Mouse (Mus musculus): ENCODE data around the gene Cyp51. TPM values are rescaled to one million over a fixed set of nuclear protein-coding genes. Genes with fewer than 3 reads are reported as not detected.

The Cyp51 gene
- polyA plus RNA-seq, 1 experiment = 23.2 TPM

DNA sequence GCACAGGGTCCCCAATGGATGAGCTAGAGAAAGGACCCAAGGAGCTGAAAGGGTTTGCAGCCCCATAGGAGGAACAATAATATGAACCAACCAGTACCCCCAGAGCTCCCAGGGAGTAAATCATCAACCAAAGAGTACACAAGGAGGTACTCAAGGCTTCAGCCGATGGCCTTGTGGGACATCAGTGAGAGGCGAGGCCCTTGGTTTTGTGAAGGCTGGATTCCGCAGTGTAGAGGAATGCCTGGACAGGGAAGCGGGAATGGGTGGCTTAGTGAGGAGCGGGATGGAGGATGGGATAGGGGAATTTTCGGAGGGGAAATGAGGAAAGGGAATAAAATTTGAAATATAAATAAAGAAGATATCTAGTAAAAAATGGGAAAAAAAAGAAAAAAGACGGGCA is 19.6 kb downstream of the Cyp51 start:
- no peak overlapping the region for H3K27ac ChIP-seq (ENCODE audit: insufficient read depth, low read depth, low read length)
- TF ChIP-seq POLR2A (IDR thresholded peaks at IDR 0.05; ENCODE audit: borderline replicate concordance, low read depth, low read length) (no peak), CTCF (IDR thresholded peaks at IDR 0.05; ENCODE audit: low read depth, low read length) (no peak)
- no peak overlapping the region for H3K4me3 ChIP-seq (ENCODE audit: insufficient read depth, low read length)
- H3K4me1 ChIP-seq (ENCODE audit: control insufficient read depth, insufficient read depth, low read length) = no peaks in the 10 kb centered on the region

DNA sequence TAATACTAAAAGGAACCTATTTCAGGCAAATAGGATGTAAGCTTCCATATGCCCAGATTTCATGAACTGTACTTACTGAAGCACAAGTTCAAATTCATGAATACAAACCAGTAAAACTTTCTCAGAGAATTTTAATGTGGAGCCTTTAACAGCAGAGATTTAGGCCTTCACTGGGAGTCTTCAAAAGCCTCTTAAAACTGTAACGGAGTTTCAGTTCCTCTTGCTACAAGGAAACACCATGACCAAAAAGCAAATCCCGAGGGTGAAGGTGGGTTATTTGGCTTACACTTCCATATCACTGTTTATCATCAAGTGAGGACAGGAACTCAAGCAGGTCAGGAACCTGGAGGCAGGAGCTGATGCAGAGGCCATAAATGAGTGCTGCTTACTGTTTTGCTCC is 23.0 kb downstream of the Cyp51 start:
- Histone ChIP-seq H3K4me3 (ENCODE audit: insufficient read depth, low read length) (no peak overlapping the region), H3K27ac (ENCODE audit: insufficient read depth, low read depth, low read length) (no peak overlapping the region), H3K4me1 (ENCODE audit: control insufficient read depth, insufficient read depth, low read length) (no peaks in the 10 kb centered on the region)
- TF ChIP-seq CTCF (IDR thresholded peaks at IDR 0.05; ENCODE audit: low read depth, low read length) = no peak

DNA sequence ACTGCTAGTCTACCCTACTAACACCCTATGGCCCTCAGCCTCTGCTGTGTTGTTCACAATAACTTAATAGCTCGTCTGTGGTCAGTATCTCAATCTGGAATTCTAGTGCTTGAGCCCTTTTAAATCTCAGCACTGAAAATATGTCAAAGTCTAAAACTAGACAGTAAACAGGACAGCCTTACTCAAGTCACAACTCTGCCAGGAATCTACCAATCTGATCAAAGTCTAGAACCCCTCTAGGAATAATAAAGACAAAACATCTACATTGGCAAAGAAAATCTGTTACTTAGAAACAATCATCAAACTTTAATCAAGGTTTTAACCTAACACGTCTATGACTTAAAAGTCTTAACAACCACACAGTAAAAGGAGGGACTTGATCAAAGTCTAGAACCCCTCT is 23.7 kb downstream of the Cyp51 start:
- H3K27ac ChIP-seq (ENCODE audit: insufficient read depth, low read depth, low read length) = no peak overlapping the region
- TF ChIP-seq POLR2A (IDR thresholded peaks at IDR 0.05; ENCODE audit: borderline replicate concordance, low read depth, low read length) (no peak), CTCF (IDR thresholded peaks at IDR 0.05; ENCODE audit: low read depth, low read length) (no peak)
- H3K4me1 ChIP-seq (ENCODE audit: control insufficient read depth, insufficient read depth, low read length) = no peaks in the 10 kb centered on the region
- no peak overlapping the region for H3K4me3 ChIP-seq (ENCODE audit: insufficient read depth, low read length)

DNA sequence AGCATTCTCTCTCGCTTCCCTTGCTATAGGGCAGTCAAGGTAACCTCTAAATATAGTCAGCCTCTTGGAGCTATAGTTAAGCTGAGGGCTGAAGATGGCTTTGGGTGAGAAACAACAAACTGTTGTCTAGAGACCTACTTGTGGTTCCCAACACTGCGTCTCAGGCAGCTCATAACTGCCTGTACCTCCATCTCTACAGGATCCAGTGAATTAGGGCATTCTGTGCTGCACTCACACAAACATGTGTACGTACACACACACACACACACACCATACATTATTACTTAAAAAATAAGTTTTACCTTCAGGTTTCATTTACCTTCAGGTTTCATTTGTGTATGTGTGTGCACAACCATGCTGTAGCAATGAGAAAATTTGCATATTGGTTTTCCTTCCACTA is 25.5 kb downstream of the Cyp51 start:
- Histone ChIP-seq H3K4me1 (ENCODE audit: control insufficient read depth, insufficient read depth, low read length) (no peaks in the 10 kb centered on the region), H3K4me3 (ENCODE audit: insufficient read depth, low read length) (no peak overlapping the region), H3K27ac (ENCODE audit: insufficient read depth, low read depth, low read length) (no peak overlapping the region)
- no peak for TF ChIP-seq POLR2A (IDR thresholded peaks at IDR 0.05; ENCODE audit: borderline replicate concordance, low read depth, low read length)

DNA sequence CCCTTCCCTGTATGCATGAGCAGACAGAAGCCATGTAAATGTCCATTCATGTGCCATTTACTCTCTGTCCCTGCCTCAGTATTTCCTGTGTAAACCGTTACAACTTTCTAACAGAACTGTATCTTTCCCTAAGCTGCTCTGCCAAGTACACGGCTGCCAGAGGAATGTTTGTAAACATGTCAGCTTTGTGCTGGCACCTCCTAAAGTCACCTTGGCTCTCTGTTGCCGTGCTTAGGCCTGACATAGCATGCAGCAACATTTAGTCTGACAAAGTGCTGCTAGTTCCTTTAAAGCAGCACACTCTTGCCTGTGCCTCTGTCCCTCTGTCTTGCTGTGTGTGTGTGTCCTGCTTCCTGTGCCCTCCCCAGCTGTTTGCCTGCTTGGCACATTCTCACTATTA is 37.3 kb downstream of the Cyp51 start:
- Histone ChIP-seq H3K27ac (ENCODE audit: insufficient read depth, low read depth, low read length) (no peak overlapping the region), H3K4me3 (ENCODE audit: insufficient read depth, low read length) (no peak overlapping the region)

DNA sequence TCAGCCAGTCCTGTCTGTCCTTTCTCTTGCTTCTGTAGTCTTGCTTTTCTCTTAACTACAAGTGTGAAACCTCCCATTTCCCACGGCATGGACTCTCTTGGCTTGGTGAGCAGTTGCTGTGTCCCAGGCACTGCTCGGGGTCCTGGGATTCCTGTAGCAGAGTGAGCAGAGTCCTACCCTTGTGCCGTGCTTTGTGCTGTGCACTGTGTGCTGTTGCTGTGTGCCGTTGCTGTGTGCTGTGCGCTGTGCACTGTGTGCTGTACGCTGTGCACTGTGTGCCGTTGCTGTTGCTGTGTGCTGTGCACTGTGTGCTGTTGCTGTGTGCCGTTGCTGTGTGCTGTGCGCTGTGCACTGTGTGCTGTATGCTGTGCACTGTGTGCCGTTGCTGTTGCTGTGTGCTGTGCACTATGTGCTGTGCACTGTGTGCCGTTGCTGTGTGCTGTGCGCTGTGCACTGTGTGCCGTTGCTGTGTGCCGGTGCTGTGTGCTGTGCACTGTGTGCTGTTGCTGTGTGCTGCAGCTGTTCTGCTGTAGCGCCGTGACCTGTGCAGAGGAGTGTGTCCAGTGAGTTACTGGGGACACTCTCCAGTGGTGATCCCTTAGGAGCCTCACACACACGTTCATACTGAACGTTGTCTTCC is 38.0 kb downstream of the Cyp51 start:
- TF ChIP-seq POLR2A (IDR thresholded peaks at IDR 0.05; ENCODE audit: borderline replicate concordance, low read depth, low read length) = no peak
- H3K4me1 ChIP-seq (ENCODE audit: control insufficient read depth, insufficient read depth, low read length) = no peaks in the 10 kb centered on the region
- H3K4me3 ChIP-seq (ENCODE audit: insufficient read depth, low read length) = no peak overlapping the region
- H3K27ac ChIP-seq (ENCODE audit: insufficient read depth, low read depth, low read length) = no peak overlapping the region

More for the DNA sequence above, 37.3 kb downstream of the Cyp51 start:
- TF ChIP-seq POLR2A (IDR thresholded peaks at IDR 0.05; ENCODE audit: borderline replicate concordance, low read depth, low read length) (no peak), CTCF (IDR thresholded peaks at IDR 0.05; ENCODE audit: low read depth, low read length) (no peak)
- no peaks in the 10 kb centered on the region for H3K4me1 ChIP-seq (ENCODE audit: control insufficient read depth, insufficient read depth, low read length)

DNA sequence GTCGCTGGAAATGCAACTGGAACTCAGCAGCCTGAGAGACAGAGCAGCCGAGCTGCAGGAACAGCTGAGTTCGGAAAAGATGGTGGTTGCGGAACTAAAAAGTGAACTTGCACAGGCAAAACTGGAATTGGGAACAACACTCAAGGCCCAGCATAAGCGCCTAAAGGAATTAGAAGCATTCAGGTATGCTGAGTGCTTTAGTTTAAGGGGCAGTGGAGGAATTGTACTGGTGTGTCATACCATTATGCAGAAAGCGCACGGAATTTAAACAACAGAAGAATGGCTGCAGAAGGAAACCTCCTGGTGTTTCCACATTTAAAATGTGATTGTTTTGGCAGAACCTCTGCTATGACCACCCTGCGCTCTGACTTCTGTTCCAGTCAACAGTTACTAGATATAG is 44.2 kb downstream of the Cyp51 start:
- TF ChIP-seq CTCF (IDR thresholded peaks at IDR 0.05; ENCODE audit: low read depth, low read length) (no peak), POLR2A (IDR thresholded peaks at IDR 0.05; ENCODE audit: borderline replicate concordance, low read depth, low read length) (no peak)
- no peaks in the 10 kb centered on the region for H3K4me1 ChIP-seq (ENCODE audit: control insufficient read depth, insufficient read depth, low read length)
- H3K27ac ChIP-seq (ENCODE audit: insufficient read depth, low read depth, low read length) = no peak overlapping the region
- no peak overlapping the region for H3K4me3 ChIP-seq (ENCODE audit: insufficient read depth, low read length)

DNA sequence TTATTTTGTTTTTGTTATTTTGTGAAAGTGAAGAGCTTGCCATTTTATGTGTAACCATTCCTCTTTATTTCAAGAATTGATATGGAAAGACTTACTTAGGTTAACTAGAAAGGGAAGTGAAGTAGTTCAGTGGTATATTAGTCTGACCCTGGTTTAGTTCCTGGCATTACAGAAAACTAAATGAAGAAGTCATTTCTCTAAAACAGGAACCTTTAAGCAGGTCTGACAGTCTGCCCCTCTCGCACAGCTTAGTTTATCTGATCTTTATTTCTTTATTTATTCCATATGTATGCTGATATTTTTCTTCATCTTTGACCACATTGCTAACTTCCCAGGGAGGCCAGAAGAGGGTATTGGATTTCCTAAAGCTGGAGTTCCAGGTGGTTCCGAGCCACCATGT is 63.6 kb downstream of the Cyp51 start:
- no peak overlapping the region for H3K4me3 ChIP-seq (ENCODE audit: insufficient read depth, low read length)
- H3K4me1 ChIP-seq (ENCODE audit: control insufficient read depth, insufficient read depth, low read length) = peaks cover 2% of the 10 kb centered on the region; the same call in 1 of the 2 replicates
- no peak overlapping the region for H3K27ac ChIP-seq (ENCODE audit: insufficient read depth, low read depth, low read length)
- TF ChIP-seq CTCF (IDR thresholded peaks at IDR 0.05; ENCODE audit: low read depth, low read length) (no peak), POLR2A (IDR thresholded peaks at IDR 0.05; ENCODE audit: borderline replicate concordance, low read depth, low read length) (no peak)

DNA sequence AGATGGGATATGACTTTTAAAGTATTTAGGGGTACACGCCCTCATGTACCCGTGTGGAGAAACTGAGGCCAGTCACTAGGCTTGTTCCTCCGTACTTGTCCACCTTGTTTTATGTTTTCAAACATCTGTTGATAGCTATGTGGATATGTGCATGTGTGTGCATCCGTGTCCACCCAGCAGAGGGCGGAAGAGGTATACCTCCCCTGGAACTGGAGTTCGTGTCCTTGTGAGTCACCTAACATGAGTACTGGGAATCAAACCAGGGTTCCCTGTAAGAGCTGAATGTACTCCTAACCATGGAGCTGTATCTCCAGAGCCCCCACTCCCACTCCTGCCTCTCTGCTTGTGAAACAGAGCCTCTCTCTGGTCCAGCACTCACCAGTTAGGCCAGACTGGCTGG is 64.2 kb downstream of the Cyp51 start:
- TF ChIP-seq CTCF (IDR thresholded peaks at IDR 0.05; ENCODE audit: low read depth, low read length) = 0 out of 2 replicates have a peak, but pooled peaks have one; percentile 7
- TF ChIP-seq POLR2A (IDR thresholded peaks at IDR 0.05; ENCODE audit: borderline replicate concordance, low read depth, low read length) = no peak
- no peak overlapping the region for H3K27ac ChIP-seq (ENCODE audit: insufficient read depth, low read depth, low read length)
- no peak overlapping the region for H3K4me3 ChIP-seq (ENCODE audit: insufficient read depth, low read length)
- peaks cover 2% of the 10 kb centered on the region; the same call in 1 of the 2 replicates for H3K4me1 ChIP-seq (ENCODE audit: control insufficient read depth, insufficient read depth, low read length)

DNA sequence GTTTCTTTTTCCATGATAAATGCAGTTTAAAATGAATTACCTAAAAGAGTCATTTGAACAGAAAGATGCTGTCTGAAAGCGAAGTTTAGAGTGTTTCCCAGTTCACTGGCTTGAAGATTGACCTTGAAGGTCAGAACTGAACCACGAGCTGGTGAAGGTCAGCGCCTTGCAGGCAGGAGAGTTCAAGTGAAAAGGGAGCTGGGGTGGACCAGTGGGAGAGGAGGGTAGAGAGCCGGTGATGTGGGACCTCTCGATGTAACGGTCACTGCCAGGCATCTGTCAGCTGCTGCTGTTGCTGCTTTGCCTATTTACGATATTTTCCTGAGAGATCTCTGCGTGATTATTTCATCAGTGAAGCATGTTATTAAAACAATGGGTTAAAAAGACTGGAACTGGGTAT is 65.2 kb downstream of the Cyp51 start:
- Histone ChIP-seq H3K27ac (ENCODE audit: insufficient read depth, low read depth, low read length) (no peak overlapping the region), H3K4me3 (ENCODE audit: insufficient read depth, low read length) (no peak overlapping the region), H3K4me1 (ENCODE audit: control insufficient read depth, insufficient read depth, low read length) (peaks cover 2% of the 10 kb centered on the region; the same call in 1 of the 2 replicates)
- no peak for TF ChIP-seq POLR2A (IDR thresholded peaks at IDR 0.05; ENCODE audit: borderline replicate concordance, low read depth, low read length)
- no peak for TF ChIP-seq CTCF (IDR thresholded peaks at IDR 0.05; ENCODE audit: low read depth, low read length)

DNA sequence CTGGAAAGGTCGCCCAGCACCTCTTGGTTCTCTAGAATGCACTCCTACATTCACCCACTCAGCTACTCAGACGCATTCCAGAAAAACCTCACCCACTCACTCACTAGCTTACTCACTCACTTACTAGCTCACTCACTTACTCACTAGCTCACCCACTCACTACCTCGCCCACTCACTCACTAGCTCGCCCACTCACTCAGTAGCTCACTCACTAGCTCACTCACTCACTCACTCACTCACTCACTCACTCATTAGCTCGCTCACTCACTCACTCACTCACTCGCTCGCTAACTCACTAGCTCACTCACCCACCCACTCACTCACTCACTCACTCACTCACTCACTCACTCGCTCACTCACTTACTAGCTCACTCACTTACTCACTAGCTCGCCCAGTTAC is 67.9 kb downstream of the Cyp51 start:
- H3K27ac ChIP-seq (ENCODE audit: insufficient read depth, low read depth, low read length) = no peak overlapping the region
- H3K4me1 ChIP-seq (ENCODE audit: control insufficient read depth, insufficient read depth, low read length) = peaks cover 2% of the 10 kb centered on the region; the same call in 1 of the 2 replicates
- no peak overlapping the region for H3K4me3 ChIP-seq (ENCODE audit: insufficient read depth, low read length)
- no peak for TF ChIP-seq CTCF (IDR thresholded peaks at IDR 0.05; ENCODE audit: low read depth, low read length)
- TF ChIP-seq POLR2A (IDR thresholded peaks at IDR 0.05; ENCODE audit: borderline replicate concordance, low read depth, low read length) = no peak
